Mouse (Mus musculus): ENCODE results near the gene Dusp27. TPM values are rescaled to one million over a fixed set of nuclear protein-coding genes. Genes with fewer than 3 reads are reported as not detected.
"Not testable (repeated sequence)": the region's sequence is repeated elsewhere in the genome, so short reads cannot be mapped to it uniquely, and the experiment has no call there.

The Dusp27 gene
- polyA plus RNA-seq, 1 experiment from 2014 or later: 2.4 TPM

DNA sequence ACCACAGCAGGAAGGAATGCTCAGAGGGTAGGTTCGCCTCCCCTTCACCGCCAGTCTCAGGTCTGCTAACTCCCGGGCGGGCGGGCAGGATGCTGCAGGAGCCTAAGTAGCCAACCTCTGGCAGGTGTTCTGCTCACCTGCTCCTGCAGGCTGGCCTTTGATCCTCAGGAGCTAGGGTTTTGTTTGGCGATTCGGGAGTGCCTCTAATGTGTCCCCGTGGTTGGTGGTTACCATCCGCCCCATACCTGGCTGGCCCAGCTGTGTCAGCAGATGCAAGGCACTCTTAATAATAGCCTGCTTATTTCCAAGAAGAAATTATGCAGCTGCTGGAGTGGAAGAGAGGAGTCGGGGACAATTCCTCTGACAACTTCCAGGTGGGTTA lies 27.4 kb upstream of the Dusp27 start:
- H3K36me3 ChIP-seq: no peaks in the 10 kb centered on the region
- no peaks in the 10 kb centered on the region for H3K9me3 ChIP-seq (replicated peaks)
- DNase-seq (ENCODE audit: low spot score): no peak
- peaks cover 30% of the 10 kb centered on the region for H3K27me3 ChIP-seq (ENCODE audit: low read depth, poor library complexity, severe bottlenecking)
- H3K27ac ChIP-seq: no peak overlapping the region
- no peak overlapping the region for H3K4me3 ChIP-seq
- WGBS: 35% methylated on average over 10 of the region's 10 CpGs
- peaks cover 23% of the 10 kb centered on the region for H3K4me1 ChIP-seq

DNA sequence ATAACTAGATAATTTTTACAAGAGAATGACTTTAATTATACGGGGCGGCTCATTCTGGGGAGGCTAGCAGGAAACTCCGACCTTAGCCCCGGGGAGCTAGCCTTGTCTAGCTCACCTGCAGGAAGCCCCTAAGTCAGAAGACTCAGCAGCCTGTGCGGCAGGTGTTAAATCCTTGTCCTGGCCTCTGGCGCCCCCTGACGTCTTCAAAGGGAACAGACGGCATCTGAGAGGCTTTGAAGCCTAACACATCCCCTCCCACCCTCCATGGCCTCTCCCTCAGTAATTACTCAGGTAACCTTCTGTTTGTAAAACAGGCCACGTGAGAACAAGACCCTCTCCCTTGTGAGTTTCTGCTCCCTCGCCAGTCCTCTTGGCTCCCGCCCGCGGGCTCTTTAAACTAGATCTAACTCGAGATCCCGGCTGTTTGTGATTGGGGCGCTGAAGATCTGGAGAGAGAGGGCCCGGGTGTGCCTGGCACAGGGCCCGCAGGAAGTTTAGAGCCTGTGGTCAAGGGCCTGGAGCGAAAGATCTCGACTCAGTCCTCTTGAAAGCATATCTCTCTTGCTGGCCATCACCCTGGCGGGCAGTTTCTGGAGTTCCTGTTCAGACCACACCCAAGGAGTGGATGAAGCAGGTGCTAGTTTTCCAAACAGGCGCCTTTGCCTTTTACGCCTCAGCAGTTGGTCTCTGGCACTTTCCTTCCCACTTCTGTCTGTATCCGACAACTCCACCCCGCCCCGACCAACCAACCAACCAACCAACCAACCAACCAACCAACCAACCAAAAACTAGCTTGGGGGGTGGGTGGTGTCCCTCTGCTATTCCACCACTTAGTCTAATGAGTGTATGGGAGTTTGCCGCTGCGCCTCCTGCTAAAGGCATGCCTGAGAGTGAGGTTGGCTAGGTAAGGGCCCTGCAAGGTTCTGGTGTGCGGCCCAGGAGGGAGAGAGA lies 26.7 kb upstream of the Dusp27 start:
- Histone ChIP-seq H3K4me1 (peaks cover 23% of the 10 kb centered on the region), H3K4me3 (peak overlapping the region; percentile 29), H3K27ac (no peak overlapping the region), H3K36me3 (no peaks in the 10 kb centered on the region), H3K27me3 (ENCODE audit: low read depth, poor library complexity, severe bottlenecking) (peaks cover 24% of the 10 kb centered on the region), H3K9me3 (replicated peaks) (no peaks in the 10 kb centered on the region)
- WGBS: 8% methylated on average over 29 of the region's 29 CpGs
- DNase-seq (ENCODE audit: low spot score): peak; percentile 86

DNA sequence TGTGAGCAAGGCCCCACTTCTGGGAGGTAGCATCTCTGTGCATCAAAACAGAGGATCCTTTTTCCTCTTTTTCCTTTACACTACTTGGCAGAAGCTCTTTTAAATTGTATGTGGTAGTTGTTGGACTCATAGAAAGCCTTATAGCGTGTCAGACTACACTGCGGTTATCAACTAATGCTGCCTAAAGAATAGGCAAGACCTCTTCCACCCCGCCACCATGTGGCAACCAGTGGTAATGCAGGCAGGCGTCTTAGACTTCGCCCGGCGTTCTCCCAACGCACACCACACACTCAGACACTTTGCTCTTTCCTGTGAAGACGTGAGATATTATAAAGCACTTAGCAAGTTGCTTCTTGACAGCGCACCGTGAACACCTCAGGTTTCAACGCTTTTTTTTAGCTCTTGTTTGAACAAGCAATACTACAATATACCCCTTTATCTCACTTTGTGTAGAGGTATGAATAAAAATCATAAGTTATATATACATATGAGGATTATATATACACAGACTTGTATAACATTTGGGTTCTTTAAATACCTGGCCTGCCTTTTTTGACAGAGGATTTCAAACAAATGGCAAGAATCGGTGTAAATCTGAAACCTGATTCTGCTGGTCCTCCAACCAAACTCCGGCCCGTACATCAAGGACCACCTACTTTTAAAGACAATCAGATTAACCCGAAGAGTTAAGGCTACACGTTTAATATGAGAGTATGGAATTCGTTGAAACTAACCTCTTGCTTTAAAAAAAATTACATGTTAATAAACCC lies 25.8 kb upstream of the Dusp27 start:
- Histone ChIP-seq H3K4me3 (no peak overlapping the region), H3K27me3 (ENCODE audit: low read depth, poor library complexity, severe bottlenecking) (peaks cover 18% of the 10 kb centered on the region), H3K4me1 (peaks cover 23% of the 10 kb centered on the region), H3K27ac (no peak overlapping the region), H3K36me3 (no peaks in the 10 kb centered on the region), H3K9me3 (replicated peaks) (no peaks in the 10 kb centered on the region)
- peak; percentile 94 for DNase-seq (ENCODE audit: low spot score)
- 16% methylated on average over 18 of the region's 18 CpGs for WGBS

DNA sequence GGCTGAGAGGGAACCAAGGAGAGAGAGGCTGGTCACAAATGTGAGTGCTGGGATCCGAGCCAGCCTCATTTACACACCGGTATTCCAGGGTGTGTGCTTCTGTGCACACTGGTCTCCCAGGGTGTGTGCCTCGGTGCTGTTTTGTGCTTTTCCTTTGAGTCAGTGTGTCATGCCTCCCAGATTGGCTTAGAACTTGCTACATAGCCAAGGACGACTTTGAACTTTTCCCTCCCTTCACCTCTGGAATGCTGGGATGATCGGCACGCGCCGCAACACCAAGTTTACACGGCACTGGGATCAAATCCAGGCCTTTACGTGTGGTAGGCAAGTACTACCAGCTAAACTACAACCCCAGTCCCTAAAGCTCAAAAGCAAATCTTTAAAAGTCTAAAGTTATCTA lies 24.3 kb upstream of the Dusp27 start:
- WGBS: 93% methylated on average over 10 of the region's 10 CpGs
- H3K36me3 ChIP-seq: no peaks in the 10 kb centered on the region
- no peaks in the 10 kb centered on the region for H3K9me3 ChIP-seq (replicated peaks)
- peaks cover 17% of the 10 kb centered on the region for H3K4me1 ChIP-seq
- no peak overlapping the region for H3K27ac ChIP-seq
- no peak overlapping the region for H3K4me3 ChIP-seq
- peaks cover 18% of the 10 kb centered on the region for H3K27me3 ChIP-seq (ENCODE audit: low read depth, poor library complexity, severe bottlenecking)
- DNase-seq (ENCODE audit: low spot score): no peak

DNA sequence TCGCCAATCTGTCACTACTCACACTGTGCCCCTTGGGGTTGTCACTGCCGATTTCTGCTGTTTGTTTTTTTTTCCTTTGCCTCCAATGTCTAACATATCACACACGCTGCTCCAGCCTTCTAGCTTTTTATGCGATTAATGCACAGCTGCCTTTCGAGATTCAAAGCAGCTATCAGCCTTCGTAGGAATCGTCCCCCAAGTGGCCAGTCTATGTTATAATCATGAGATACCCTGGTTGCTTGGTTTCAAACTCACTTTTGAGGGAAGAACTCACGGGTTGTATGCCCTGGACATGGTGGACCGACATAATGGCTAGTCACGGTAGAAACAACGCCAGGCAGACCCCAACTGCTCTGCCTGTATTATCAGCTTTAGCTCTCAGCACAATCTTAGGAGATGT lies 23.6 kb upstream of the Dusp27 start:
- no peak for DNase-seq (ENCODE audit: low spot score)
- Histone ChIP-seq H3K36me3 (no peaks in the 10 kb centered on the region), H3K4me3 (no peak overlapping the region), H3K27ac (no peak overlapping the region), H3K9me3 (replicated peaks) (no peaks in the 10 kb centered on the region), H3K4me1 (peaks cover 17% of the 10 kb centered on the region), H3K27me3 (ENCODE audit: low read depth, poor library complexity, severe bottlenecking) (peaks cover 18% of the 10 kb centered on the region)
- 83% methylated on average over 11 of the region's 11 CpGs for WGBS

DNA sequence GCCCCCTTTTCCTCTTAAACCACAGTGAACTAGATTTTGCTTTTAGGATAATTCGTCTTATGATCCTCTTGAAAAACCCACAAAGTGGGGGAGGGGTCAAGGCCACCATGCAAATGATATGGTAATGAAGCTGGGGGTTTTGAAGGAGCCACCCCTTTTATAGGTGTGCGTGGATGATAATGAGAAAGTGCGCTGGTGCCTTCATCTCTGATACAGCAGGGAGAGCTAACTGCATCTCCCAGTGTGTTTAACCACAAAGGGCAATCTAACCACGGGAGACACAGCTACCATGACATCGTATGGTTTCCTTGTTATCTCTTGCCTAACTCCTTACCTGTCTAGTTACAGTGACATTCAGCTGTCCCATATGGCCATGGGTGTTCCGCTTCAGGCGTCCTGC lies 22.3 kb upstream of the Dusp27 start:
- Histone ChIP-seq H3K27ac (no peak overlapping the region), H3K4me1 (peaks cover 16% of the 10 kb centered on the region), H3K36me3 (no peaks in the 10 kb centered on the region), H3K27me3 (ENCODE audit: low read depth, poor library complexity, severe bottlenecking) (peaks cover 9% of the 10 kb centered on the region), H3K4me3 (no peak overlapping the region), H3K9me3 (replicated peaks) (no peaks in the 10 kb centered on the region)
- DNase-seq (ENCODE audit: low spot score): no peak
- whole genome bisulfite sequencing: 86% methylated on average over 7 of the region's 7 CpGs

DNA sequence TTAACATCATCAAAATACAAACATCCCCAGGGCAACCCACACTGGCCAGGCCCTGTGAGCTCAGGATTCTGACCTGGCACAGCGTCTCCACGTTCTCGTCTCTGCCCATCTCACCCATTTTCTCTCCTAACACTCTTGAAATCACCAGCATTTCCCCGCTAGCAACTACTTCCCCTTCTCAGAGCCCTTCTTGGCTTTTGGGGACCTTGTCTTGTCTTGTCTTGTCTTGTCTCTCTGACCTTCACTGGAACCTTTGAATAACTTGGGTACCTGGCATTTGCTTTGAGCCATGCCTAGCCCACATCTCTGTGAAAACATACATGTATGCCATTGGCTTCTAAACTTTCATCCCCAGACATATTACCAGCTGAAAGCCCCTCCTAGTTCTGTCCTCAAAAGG lies 21.7 kb upstream of the Dusp27 start:
- Histone ChIP-seq H3K27me3 (ENCODE audit: low read depth, poor library complexity, severe bottlenecking) (peaks cover 3% of the 10 kb centered on the region), H3K4me3 (no peak overlapping the region), H3K9me3 (replicated peaks) (no peaks in the 10 kb centered on the region), H3K27ac (no peak overlapping the region), H3K36me3 (no peaks in the 10 kb centered on the region), H3K4me1 (peaks cover 11% of the 10 kb centered on the region)
- no peak for DNase-seq (ENCODE audit: low spot score)
- WGBS: 89% methylated on average over 4 of the region's 4 CpGs

DNA sequence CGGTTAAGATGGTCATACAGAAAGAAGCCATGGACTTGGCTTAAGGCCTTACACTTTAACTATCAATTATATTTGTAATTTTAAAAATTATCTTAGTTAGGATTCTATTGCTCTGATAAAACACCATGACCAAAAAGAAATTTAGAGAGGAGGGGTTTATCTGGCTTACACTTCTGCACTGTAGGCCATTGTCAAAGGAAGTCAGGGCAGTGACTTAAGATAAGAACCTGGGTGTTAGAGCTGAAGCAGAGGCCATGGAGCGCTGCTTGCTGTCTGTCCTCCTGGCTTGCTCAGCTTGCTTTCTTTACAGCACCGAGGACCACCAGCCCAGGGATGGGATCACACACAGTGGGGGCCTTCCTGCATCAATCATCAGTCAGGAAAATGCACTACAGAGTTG lies 19.9 kb upstream of the Dusp27 start:
- no peak for DNase-seq (ENCODE audit: low spot score)
- Histone ChIP-seq H3K9me3 (replicated peaks) (no peaks in the 10 kb centered on the region), H3K27ac (no peak overlapping the region), H3K4me3 (no peak overlapping the region), H3K27me3 (ENCODE audit: low read depth, poor library complexity, severe bottlenecking) (no peaks in the 10 kb centered on the region), H3K4me1 (no peaks in the 10 kb centered on the region), H3K36me3 (no peaks in the 10 kb centered on the region)
- 84% methylated on average over 3 of the region's 3 CpGs for WGBS

DNA sequence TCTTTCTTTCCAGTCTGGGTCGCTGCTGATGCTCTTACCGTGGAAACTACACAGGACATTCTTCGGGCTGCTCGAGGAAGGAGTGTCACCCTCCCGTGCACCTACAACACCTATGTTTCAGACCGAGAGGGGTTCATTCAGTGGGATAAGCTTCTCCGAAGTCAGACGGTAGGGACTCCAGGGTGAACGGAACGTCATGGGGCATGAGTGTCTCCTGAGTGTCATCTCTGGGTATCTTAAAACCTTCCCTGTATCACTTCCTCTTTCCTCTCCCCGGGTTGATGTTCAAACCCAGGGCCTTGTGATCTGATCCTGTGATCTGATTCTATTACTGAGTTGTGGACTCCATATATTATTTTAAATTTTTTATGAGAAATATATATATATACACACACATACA lies 18.9 kb upstream of the Dusp27 start:
- WGBS: 87% methylated on average over 11 of the region's 11 CpGs
- H3K27me3 ChIP-seq (ENCODE audit: low read depth, poor library complexity, severe bottlenecking): no peaks in the 10 kb centered on the region
- H3K27ac ChIP-seq: no peak overlapping the region
- H3K4me1 ChIP-seq: no peaks in the 10 kb centered on the region
- no peak for DNase-seq (ENCODE audit: low spot score)
- no peaks in the 10 kb centered on the region for H3K36me3 ChIP-seq
- no peaks in the 10 kb centered on the region for H3K9me3 ChIP-seq (replicated peaks)
- no peak overlapping the region for H3K4me3 ChIP-seq

DNA sequence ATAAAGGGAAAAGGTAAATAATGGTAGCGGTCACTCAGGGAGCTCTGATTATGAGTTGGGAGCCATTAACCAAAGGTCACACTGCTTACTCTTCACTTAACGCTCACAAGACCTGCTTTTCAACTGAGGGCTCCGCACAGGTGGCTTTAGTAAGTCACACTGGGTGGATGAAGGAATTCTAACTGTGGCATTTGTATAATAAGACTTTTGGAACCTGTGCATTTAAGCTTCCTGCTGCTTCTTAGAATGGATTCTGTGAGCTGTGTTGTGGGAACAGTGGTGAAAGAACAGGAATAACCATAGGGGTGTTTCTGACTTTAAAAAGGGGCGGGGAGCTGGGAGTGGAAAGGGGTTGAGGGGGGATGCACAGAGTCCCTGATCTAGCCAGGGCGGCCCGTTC lies 14.6 kb upstream of the Dusp27 start:
- peaks cover 15% of the 10 kb centered on the region for H3K4me1 ChIP-seq
- H3K27me3 ChIP-seq (ENCODE audit: low read depth, poor library complexity, severe bottlenecking): 0 out of 2 replicates have a peak, but pooled peaks cover 2% of the 10 kb centered on the region
- 85% methylated on average over 6 of the region's 6 CpGs for WGBS
- no peak overlapping the region for H3K27ac ChIP-seq
- no peak overlapping the region for H3K4me3 ChIP-seq
- DNase-seq (ENCODE audit: low spot score): no peak
- H3K36me3 ChIP-seq: no peaks in the 10 kb centered on the region
- no peaks in the 10 kb centered on the region for H3K9me3 ChIP-seq (replicated peaks)

DNA sequence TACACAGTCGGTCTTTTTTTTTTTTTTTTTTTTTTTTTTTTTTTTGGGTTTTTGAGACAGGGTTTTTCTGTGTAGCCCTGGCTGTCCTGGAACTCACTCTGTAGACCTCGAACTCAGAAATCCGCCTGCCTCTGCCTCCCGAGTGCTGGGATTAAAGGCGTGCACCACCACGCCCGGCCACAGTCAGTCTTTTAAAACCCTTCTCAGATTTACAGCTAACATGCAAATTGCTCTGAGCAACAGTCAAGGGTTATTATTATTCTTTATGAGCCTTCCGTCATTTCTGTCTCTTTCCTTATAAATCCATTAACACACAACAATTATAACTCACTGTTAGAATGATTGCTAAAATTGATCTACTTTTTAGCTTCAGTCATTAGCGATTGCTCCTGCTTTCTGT lies 14.1 kb upstream of the Dusp27 start:
- H3K9me3 ChIP-seq (replicated peaks): not testable (repeated sequence)

DNA sequence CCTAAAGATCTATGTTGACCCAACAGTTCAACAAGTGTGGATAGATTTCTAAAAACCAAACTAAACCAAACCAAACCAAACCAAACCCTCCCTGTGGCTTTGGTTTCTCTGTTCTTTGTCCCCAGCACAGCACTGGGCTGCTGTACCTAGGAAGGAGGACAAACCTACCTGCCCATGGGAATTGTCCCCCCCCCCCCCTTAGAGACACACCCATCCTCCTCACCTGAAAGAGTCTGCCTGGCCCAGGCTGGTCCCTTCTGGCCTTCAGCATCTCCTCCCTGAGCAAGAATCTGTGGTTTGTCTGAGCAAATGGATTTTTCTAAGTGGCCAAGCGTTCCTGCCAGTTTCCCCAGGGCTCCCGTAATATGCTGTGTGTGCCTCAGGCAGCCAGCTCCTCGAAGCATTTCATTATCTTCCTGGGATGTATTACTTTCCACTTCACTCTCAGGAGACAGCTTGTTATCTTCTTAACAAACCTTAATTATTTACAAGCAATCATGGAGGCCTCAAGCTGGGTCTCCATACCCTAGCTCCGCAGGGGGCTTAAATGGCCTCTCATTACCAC lies 12.0 kb upstream of the Dusp27 start:
- Histone ChIP-seq H3K36me3 (no peaks in the 10 kb centered on the region), H3K4me3 (no peak overlapping the region), H3K4me1 (peaks cover 25% of the 10 kb centered on the region), H3K27me3 (ENCODE audit: low read depth, poor library complexity, severe bottlenecking) (0 out of 2 replicates have a peak, but pooled peaks cover 2% of the 10 kb centered on the region), H3K9me3 (replicated peaks) (no peaks in the 10 kb centered on the region), H3K27ac (no peak overlapping the region)
- 48% methylated on average over 4 of the region's 4 CpGs for WGBS
- no peak for DNase-seq (ENCODE audit: low spot score)

More for the DNA sequence above, 14.1 kb upstream of the Dusp27 start:
- H3K27me3 ChIP-seq (ENCODE audit: low read depth, poor library complexity, severe bottlenecking); DNase-seq (ENCODE audit: low spot score); H3K36me3 ChIP-seq; H3K4me3 ChIP-seq; H3K27ac ChIP-seq: not testable (repeated sequence)
- 92% methylated on average over 9 of the region's 9 CpGs for WGBS
- peaks cover 18% of the 10 kb centered on the region for H3K4me1 ChIP-seq

DNA sequence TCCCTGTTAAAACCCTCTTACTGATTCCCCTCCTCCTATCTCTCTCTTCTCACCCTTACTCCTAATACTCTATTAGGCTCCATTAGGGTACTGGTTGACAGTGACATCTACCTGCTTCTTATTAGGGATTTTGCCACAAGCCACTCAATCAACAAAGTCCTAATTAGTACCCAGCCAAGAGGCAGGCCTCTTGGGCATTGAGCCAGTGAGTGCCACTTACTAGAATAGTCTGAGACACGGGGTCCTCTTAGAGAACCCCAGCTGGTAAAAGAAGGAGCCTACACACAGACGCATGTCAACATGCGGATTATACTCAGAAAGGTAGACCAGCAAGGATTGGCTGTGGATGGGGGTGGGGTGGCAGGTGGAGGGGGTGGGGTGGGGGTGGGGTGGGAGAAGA lies 11.4 kb upstream of the Dusp27 start:
- no peak for DNase-seq (ENCODE audit: low spot score)

More for the DNA sequence above, 11.4 kb upstream of the Dusp27 start:
- H3K27ac ChIP-seq: no peak overlapping the region
- no peaks in the 10 kb centered on the region for H3K36me3 ChIP-seq
- WGBS: 91% methylated on average over 3 of the region's 3 CpGs
- H3K27me3 ChIP-seq (ENCODE audit: low read depth, poor library complexity, severe bottlenecking): 0 out of 2 replicates have a peak, but pooled peaks cover 2% of the 10 kb centered on the region
- H3K4me1 ChIP-seq: peaks cover 25% of the 10 kb centered on the region
- H3K4me3 ChIP-seq: no peak overlapping the region
- H3K9me3 ChIP-seq (replicated peaks): no peaks in the 10 kb centered on the region
